Mouse (Mus musculus) frontal cortex, postnatal 10 days (tissue): ENCODE results near the gene Gm20390.

Experiments used
- DNase-seq, 2 experiments: peaks; one replicate each; pipeline ENCODE4 v3.0.0; 2022; ENCODE audit warnings: low spot score in 2 of 2, mixed read lengths in 1 of 2

Gm20390 gene

DNA sequence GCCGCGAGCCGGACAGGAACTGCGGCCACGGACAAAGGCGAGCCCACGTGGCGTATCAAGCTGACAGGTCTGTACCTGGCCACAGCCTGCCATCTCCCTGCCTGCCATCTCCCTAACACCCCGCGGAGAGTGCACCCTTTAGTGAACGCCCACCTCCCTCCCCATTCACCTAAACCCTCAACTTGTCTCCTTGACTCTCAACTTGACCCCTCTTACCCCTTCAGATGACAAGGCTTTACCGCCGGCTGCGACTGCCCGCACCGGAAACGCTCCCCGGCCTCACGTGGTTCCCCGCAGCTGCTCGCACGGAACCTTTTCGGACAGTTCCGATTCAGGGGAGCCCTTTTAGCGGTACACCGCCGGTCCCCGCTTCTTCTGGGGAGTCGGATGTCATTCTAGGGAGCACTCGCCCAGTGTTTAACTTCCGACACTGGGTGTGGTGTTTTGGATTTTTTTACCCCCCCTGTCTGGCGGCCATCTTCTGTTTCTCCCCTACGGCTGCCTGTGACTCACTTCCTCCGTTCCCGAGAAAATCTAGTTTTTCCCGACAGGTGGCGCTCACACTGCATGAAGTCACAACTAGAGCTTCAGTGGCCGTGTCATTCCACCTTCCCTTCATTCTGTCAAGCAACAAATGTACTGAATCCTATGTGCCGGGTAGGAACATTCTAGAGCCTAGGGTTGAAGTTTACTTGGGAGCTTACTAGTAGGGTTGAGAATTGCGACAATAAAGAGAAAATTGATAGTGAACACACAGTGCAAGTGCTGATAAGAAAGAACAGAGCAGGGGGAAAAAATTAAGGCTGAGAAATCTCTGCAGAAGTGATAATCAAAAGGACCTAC, at the start of gene Gm20390, which contains the start of gene Nme1:
TSS of gene Gm20390 (minus strand) at position 289 of the 843 bp plus-strand sequence.
TSS of gene Nme1 (minus strand) at position 517 of the 843 bp plus-strand sequence.
- DNase-seq = peak; percentile 94 to 96

DNA sequence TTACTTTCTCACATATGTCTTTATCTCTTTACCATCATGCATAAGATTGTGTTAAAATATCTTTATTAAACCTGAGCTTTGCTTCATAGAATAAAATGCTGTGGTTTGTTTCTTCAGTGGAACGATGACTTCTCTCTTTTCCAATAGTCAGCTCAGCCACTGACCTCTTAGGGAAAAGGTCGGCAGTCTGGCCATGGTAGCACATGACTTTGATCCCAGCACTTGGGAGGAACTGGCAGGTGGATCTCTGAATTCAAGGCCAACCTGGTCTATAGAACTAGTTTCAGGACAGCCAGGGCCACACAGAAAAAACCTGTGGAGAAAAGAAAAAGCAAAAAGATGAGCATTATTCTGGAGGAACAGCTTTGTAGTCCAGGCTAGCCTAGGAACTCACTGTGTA, 35.3 kb upstream of the Gm20390 start:
- DNase-seq = no peak

DNA sequence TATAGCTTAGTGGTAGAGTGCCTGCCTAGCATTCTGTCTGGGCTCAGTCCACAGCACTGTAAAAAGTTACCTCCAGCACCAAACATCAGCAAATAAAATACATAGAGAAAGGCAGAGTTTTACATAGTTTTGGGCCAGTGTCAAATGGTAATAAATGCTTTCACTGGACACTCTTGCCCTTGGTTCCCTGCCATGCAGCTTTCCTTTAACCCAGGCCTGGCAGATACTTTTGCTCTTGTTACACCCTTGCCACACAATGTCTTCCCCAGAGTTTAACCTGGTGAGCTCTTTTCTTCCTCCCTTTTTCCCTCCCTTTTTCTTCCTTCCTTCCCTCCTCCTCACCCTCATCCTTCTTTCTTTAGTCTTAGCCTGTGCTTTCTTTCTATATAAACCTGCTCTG, 31.2 kb upstream of the Gm20390 start:
- no peak for DNase-seq

- no peak for DNase-seq
Measured at GRCm38 (mm10) chr11:93997141-93997775, 29.2 kb upstream of the Gm20390 start.

GRCm38 (mm10) chr11:93996306-93997140, 28.4 kb upstream of the Gm20390 start:
- DNase-seq = peak; percentile 40 to 57

GRCm38 (mm10) chr11:93995720-93996305, 27.7 kb upstream of the Gm20390 start, which contains the start of gene Spag9:
Spag9 (plus strand) TSS chr11:93996091.
- peak; percentile 87 to 92 for DNase-seq

DNA sequence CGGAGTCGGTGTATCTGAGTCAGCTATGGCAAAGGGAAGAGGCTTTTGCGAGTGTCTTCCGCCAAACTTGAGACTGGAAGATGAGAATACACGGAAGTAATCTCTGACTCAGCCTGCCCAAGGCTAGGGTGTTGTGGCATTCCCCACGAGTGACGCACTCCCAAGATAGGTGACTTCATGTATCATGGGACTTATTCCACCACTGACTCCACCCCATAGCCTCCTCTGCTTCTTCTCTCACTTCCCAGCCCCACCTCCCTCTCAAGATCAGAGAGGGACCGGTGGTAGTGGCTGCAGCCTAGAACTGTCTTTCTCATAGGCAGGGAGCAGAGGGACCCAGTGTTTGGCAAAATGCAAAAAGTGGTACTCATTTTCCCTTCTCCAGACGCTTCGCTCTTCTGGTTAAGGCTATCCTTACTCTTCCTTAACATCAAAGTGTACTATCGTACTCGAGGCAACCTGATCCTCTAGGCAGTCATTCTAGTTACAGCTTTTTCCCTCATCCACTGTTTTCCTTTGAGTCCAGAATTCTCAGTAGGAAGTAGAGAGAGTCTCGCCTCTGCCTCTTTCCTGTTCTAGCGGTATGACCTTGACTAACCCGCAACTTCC, 27.1 kb upstream of the Gm20390 start:
- peak; percentile 67 to 78 for DNase-seq

DNA sequence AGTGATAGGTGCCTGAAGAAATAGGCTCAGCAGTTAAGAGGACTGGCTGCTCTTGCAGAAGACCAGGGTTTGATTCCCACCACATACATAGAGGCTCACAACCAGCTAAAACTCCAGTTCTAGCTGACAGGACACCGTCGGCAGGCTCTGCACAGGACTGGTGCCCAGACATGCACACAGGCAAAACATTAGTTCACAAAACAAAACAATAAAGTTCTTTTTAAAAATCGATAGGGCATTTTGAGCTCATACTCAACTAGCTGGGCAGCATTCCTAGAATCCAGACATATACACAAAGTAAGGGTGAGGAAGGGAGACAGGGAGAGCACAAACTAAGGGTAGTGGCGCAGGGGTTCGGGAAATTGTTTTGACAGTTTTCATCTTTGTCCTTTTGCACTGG, 26.4 kb upstream of the Gm20390 start:
- no peak for DNase-seq

- DNase-seq = no peak
Measured at GRCm38 (mm10) chr11:93988328-93989062, 20.4 kb upstream of the Gm20390 start.

DNA sequence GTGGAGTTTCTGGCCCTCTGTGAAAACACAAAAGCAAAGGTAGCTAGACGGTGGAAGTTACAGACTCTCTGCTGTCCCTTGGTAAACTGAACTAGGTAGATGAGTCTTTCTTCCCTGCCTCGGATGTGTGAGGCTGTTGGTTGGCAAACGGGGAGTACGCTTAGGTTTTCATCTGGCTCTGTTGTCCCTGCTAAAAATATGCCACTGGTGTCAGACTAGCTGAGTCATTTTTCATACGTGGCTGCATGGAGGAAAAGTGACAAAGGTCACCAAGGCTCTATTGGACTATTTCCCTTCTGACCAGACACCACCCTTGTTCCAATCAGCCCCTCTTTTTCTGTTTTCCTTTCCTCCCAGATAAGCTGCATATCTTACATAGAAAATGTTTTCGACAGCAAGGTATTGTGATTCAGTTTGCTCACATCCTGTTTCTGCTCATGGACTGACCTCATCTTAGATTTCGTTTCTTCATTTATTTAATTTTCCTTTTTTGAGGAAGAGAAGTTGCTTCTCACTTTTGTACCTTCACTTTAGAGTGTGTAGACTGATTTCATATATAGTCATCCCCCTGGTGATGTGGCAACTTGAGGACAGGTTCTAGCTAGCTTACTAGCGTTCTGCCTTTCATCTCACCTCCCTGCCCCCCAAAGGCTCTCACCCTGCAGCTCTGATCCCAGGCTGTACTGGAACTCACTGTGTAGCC, 19.7 kb upstream of the Gm20390 start:
- no peak for DNase-seq

DNA sequence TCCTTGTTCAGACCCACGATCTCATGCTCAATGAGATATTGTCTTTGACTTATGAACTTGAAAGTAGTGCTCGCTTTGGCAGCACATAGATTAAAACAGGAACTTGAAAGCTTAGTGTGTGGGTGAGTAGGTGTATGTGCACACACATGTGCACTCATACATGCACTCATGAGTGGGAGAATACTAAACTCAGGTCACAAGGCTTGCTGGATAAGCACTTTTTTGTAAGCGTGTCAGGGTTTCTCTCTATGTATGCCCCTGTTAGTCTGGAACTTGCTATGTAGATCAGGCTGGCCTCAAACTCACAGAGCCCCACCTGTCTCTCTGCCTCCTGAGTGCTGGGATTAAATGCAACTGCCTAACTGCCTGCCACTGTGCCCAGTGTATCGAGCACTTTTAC, 18.9 kb upstream of the Gm20390 start:
- no peak for DNase-seq

GRCm38 (mm10) chr11:93986298-93986697, 18.2 kb upstream of the Gm20390 start:
- no peak for DNase-seq

GRCm38 (mm10) chr11:93985265-93985664, 17.2 kb upstream of the Gm20390 start:
- DNase-seq = no peak

DNA sequence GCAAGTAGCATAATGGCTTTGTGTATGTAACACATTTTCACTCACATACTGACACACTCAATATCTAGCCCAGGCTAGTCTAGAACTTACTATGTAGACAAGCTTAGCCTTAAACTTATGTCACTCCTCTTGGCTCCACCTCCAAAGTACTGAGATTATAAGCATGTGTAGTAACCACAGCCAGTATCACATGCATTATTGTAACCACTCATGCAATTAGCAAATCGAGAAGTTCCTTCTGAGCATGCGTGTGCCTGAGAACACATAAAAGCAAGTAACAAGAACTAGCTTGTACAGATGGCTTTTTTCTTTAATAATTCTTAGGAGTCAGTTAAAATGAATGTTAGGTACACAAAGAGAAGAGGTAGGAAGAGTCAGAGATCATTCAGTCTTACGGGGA, 16.5 kb upstream of the Gm20390 start:
- no peak for DNase-seq

DNA sequence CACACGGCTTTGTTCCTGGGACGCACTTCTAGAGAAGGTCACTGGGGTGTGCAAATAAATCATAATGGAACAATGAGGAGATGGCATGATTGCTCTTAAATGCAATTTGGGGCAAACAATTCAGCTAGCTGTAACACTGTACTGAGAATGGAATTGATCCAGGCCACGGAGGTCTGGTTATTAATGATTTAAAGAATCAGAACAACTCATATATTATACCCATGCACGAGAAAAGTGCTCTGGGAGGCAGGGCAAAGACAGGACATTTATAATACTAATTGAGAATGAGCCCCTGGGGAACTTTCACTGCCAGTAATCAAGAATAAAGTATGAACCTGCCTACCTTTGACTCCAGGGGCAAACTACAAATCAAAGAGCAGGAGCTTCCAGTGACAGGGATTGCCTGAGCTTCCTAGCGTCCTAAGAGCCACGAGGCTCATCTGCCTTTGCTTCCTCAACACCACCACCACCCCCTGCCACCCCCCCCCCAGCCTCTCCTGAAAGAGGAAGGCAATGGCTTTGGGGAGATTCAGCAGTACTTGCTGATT, 11.5 kb upstream of the Gm20390 start:
- DNase-seq = no peak

- no peak for DNase-seq
Measured at GRCm38 (mm10) chr11:93972951-93973350, 4.9 kb upstream of the Gm20390 start.

DNA sequence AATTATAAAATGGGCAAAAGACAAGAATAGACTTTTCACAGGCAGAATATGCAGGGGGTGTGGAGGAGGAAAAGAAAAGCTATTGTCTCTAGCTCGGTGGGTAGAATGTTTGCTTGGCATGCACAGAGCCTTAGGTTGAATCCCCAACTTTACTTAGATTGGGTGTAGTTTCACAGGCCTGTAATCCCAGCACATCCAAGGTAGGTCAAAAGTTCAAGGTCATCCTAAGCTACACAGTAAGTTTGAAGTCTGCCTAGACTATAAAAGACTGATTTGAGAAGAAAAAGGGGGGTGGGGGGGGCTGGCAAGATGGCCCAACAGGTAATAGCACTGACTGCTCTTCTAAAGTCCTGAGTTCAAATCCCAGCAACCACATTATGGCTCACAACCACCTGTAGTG, 1.7 kb upstream of the Gm20390 start:
- DNase-seq = no peak

- DNase-seq = no peak
Measured at GRCm38 (mm10) chr11:93969171-93969570, 1.1 kb upstream of the Gm20390 start.

- no peak for DNase-seq
Measured at GRCm38 (mm10) chr11:93968848-93969128, 695 bp upstream of the Gm20390 start.

GRCm38 (mm10) chr11:93967381-93967780, 712 bp downstream of the Gm20390 start:
- no peak for DNase-seq
